Mouse (Mus musculus) neural tube, embryonic 15.5 days (tissue): ENCODE data around the gene Olfr1123. TPM values are rescaled to one million over a fixed set of nuclear protein-coding genes. Genes with fewer than 3 reads are reported as not detected.
"Not testable (repeated sequence)": the region's sequence is repeated elsewhere in the genome, so short reads cannot be mapped to it uniquely, and the experiment has no call there.

Experiments used
- ATAC-seq: fragments of 200-750 bp; cut with Nextera tagmentation; 2 replicates; pipeline ENCODE4 v1.8.0; 2017; ENCODE audit warnings: mild to moderate bottlenecking, moderate TSS enrichment, moderate library complexity; ENCODE audit not compliant: low FRiP score
- H3K27ac ChIP-seq: fragments of 300-500 bp; sonication (generic); replicated peaks from 2 replicates; pipeline ENCODE4 v1.5.1; 2015; ENCODE audit warnings: mild to moderate bottlenecking, inconsistent platforms
- H3K27me3 ChIP-seq: fragments of 300-500 bp; sonication (generic); replicated peaks from 2 replicates; pipeline ENCODE4 v1.6.1; 2015; ENCODE audit warnings: inconsistent platforms
- H3K36me3 ChIP-seq: fragments of 300-500 bp; sonication (generic); 2 replicates; pipeline ENCODE4 v1.6.1; 2015; ENCODE audit warnings: inconsistent platforms
- H3K4me1 ChIP-seq: fragments of 300-500 bp; sonication (generic); 2 replicates; pipeline ENCODE4 v1.6.1; 2015; ENCODE audit warnings: inconsistent platforms
- H3K4me2 ChIP-seq: fragments of 300-500 bp; sonication (generic); 2 replicates; pipeline ENCODE4 v1.6.1; 2015; ENCODE audit warnings: inconsistent platforms, mild to moderate bottlenecking, moderate library complexity
- H3K4me3 ChIP-seq: fragments of 300-500 bp; sonication (generic); replicated peaks from 2 replicates; pipeline ENCODE4 v1.5.1; 2015; ENCODE audit warnings: mild to moderate bottlenecking, inconsistent platforms
- H3K9ac ChIP-seq: fragments of 300-500 bp; sonication (generic); replicated peaks from 2 replicates; pipeline ENCODE4 v1.6.1; 2015; ENCODE audit warnings: mild to moderate bottlenecking, inconsistent platforms
- H3K9me3 ChIP-seq: fragments of 300-500 bp; sonication (generic); replicated peaks from 2 replicates; pipeline ENCODE4 v1.6.1; 2016; ENCODE audit warnings: inconsistent platforms
- WGBS: fragments of 180-500 bp; shearing (Covaris S2); methylation state at CpG from one replicate; pipeline ENCODE4 v1.1.7; 2015; ENCODE audit warnings: mixed read lengths; 5-methylcytosine and 5-hydroxymethylcytosine counted together
- polyA plus RNA-seq: library from polyadenylated mRNA; unstranded; fragments of >200 nt; fragmentation: Nextera tagmentation; extraction: Ambion mirVana; gene quantifications from 2 replicates; pipeline ENCODE4 v1.2.1, GENCODE M21; 2015

Olfr1123 gene
- not detected in 2 replicates for polyA plus RNA-seq

DNA sequence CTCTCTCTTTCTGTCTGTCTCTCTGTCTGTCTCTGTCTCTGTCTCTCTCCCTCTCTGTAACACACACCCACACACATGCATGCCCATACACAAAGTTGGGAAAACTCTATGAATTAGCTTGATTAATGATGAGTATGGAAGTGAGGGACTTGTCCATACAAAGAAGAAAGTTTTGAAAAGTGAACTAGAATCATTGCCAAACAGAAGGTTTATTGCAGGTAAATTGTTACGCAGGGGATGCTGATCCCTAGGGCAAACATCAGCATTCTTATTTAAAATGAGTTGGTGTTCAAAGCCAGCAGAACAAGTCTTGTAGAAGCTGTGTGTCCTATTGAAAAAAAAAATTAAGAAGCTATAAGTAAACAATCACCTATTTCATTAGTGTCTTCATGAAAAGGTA, at the start of gene Olfr1123:
TSS of gene Olfr1123 (plus strand) at position 301 of the 400 bp plus-strand sequence.
- H3K9me3 ChIP-seq = no peaks in the 10 kb centered on the region
- no peak within 1 kb of the TSS for H3K9ac ChIP-seq
- H3K4me2 ChIP-seq = no peak within 1 kb of the TSS
- 88% methylated on average over 1 of the region's 1 CpGs for WGBS
- no peak for ATAC-seq
- H3K27me3 ChIP-seq = no peaks in the 10 kb centered on the region
- H3K27ac ChIP-seq = no peak within 1 kb of the TSS
- no peaks in the 10 kb centered on the region for H3K36me3 ChIP-seq
- no peaks in the 10 kb centered on the region for H3K4me1 ChIP-seq
- H3K4me3 ChIP-seq = no peak within 1 kb of the TSS

DNA sequence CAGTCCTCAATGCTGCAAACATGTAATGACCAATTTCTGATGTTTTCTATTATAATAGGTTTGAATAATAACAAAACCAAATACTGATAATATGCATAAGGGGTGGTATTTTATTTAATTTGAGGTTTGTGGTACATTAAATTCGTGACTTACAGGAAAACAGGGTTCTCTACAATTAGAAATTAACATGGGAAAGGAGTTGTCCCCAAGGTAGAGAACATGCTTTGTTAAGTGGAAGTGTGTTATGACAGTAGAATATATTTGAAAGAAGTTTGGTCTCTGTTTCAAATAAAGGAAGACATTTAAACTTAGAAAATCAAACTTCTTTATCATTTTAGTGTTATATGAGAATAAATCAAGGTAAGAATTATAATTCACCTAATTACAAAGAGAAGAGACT, 46.8 kb upstream of the Olfr1123 start, which contains the start of gene Olfr1121:
TSS of gene Olfr1121 (plus strand) at position 301 of the 400 bp plus-strand sequence.
- 38% methylated on average over 1 of the region's 1 CpGs for WGBS
- Histone ChIP-seq H3K4me1 (no peaks in the 10 kb centered on the region), H3K4me3 (no peak within 1 kb of the TSS), H3K9me3 (no peaks in the 10 kb centered on the region), H3K4me2 (no peak within 1 kb of the TSS), H3K9ac (no peak within 1 kb of the TSS), H3K27ac (no peak within 1 kb of the TSS), H3K36me3 (no peaks in the 10 kb centered on the region), H3K27me3 (no peaks in the 10 kb centered on the region)
- ATAC-seq = no peak

DNA sequence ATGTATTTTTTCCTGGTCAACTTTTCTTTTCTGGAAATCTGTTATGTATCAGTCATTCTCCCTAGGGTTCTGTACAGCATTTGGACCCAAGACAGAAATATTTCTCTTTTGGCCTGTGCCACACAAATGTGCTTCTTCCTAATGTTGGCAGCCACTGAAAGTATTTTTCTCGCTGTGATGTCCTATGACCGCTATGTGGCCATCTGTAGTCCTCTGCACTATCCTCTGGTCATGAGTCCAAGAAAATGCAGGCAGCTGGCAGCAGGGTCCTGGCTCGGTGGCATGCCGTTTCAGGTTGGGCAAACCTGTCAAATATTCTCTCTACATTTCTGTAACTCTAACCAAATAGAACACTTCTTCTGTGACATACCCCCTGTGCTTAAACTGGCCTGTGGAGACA, 44.7 kb upstream of the Olfr1123 start:
- ATAC-seq = no peak
- Histone ChIP-seq H3K27ac (no peak overlapping the region), H3K4me2 (no peak overlapping the region), H3K9ac (no peak overlapping the region), H3K4me3 (no peak overlapping the region), H3K9me3 (no peaks in the 10 kb centered on the region), H3K4me1 (no peaks in the 10 kb centered on the region), H3K27me3 (no peaks in the 10 kb centered on the region), H3K36me3 (no peaks in the 10 kb centered on the region)
- WGBS = 91% methylated on average over 4 of the region's 4 CpGs

DNA sequence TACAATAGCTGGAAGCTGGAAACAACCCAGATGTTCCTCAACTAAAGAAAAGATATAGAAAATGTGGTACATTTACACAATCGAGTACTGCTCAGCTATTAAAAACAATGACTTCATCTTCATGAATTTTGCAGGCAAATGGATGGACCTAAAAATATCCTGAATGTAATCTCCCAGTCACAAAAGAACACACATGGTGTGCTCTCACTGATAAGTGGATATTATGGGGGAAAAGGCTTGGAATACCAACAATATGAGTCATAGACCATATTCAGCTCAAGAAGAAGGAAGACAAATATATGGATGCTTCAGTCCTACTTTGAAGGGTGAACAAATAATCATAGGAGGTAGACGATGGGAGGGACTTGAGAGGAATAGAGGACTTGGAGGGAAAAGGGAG, 32.5 kb upstream of the Olfr1123 start:
- H3K27ac ChIP-seq = no peak overlapping the region
- H3K4me3 ChIP-seq = no peak overlapping the region
- H3K4me1 ChIP-seq = no peaks in the 10 kb centered on the region
- no peaks in the 10 kb centered on the region for H3K27me3 ChIP-seq
- H3K4me2 ChIP-seq = no peak overlapping the region
- H3K9me3 ChIP-seq = no peaks in the 10 kb centered on the region
- H3K36me3 ChIP-seq = no peaks in the 10 kb centered on the region
- 84% methylated on average over 2 of the region's 2 CpGs for WGBS
- ATAC-seq = no peak
- no peak overlapping the region for H3K9ac ChIP-seq

DNA sequence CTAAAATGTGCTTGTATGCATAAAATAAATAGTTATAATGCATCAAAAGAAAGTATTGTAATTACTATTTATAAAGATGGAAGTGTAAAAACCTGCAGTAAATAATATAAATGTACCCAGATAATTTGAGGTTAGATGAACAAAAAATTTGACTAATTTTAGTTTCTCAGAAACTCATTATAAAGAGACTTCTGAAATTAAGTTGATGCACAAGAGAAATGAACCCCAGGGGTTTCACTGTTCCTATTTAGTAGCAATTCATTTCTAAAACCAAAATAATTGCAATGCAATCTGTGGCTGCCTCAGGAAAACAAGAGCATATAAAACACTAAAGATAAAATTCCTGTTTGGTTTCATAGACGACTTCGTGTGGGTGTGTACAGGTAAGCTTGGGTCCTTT, 30.9 kb upstream of the Olfr1123 start, which contains the start of gene Olfr1122:
TSS of gene Olfr1122 (plus strand) at position 301 of the 400 bp plus-strand sequence.
- H3K9me3 ChIP-seq = no peaks in the 10 kb centered on the region
- H3K4me2 ChIP-seq = no peak within 1 kb of the TSS
- WGBS = 81% methylated on average over 2 of the region's 2 CpGs
- H3K27me3 ChIP-seq = no peaks in the 10 kb centered on the region
- no peaks in the 10 kb centered on the region for H3K4me1 ChIP-seq
- no peak within 1 kb of the TSS for H3K27ac ChIP-seq
- H3K4me3 ChIP-seq = no peak within 1 kb of the TSS
- ATAC-seq = no peak
- no peaks in the 10 kb centered on the region for H3K36me3 ChIP-seq
- H3K9ac ChIP-seq = no peak within 1 kb of the TSS

DNA sequence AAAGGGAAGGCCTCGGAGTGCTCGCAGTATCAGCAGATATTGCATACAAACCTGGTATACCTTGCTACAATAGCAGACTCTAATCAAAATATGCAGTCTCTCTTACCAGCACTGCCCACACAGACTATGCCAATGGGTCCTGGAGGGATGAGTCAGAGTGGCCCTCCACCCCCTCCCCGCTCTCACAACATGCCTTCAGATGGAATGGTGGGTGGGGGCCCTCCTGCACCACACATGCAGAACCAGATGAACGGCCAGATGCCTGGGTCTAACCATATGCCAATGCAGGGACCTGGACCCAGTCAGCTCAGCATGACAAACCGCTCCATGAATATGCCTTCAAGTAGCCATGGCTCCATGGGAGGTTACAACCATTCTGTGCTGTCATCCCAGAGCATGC, 22.8 kb upstream of the Olfr1123 start:
- H3K27me3 ChIP-seq, H3K36me3 ChIP-seq, H3K27ac ChIP-seq, H3K9ac ChIP-seq, H3K9me3 ChIP-seq, H3K4me3 ChIP-seq, H3K4me1 ChIP-seq, ATAC-seq, H3K4me2 ChIP-seq: not testable (repeated sequence)
- 97% methylated on average over 5 of the region's 5 CpGs for WGBS

DNA sequence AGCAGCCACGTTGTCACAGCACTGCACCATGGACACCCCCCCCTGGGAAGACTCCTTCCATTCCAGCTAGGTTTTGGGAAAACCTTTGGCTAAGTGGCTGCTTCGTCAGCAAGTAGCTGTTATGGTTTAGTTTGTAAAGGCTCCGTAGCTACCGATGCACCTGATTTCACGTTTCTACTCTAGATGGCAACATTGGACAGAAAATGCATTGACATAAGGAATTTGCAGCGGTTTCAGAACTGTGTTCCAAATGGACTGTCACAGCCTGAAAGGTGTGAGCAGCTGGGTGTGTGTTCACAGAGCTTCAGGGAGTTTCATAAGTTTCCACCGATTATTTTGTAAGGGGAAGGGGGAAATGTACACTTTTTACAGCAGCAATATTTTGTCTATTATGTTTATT, 21.7 kb upstream of the Olfr1123 start:
- not testable (repeated sequence) for H3K4me3 ChIP-seq, H3K9ac ChIP-seq, H3K4me2 ChIP-seq, H3K27me3 ChIP-seq, H3K4me1 ChIP-seq, H3K36me3 ChIP-seq, H3K9me3 ChIP-seq, ATAC-seq, H3K27ac ChIP-seq
- 86% methylated on average over 7 of the region's 7 CpGs for WGBS

DNA sequence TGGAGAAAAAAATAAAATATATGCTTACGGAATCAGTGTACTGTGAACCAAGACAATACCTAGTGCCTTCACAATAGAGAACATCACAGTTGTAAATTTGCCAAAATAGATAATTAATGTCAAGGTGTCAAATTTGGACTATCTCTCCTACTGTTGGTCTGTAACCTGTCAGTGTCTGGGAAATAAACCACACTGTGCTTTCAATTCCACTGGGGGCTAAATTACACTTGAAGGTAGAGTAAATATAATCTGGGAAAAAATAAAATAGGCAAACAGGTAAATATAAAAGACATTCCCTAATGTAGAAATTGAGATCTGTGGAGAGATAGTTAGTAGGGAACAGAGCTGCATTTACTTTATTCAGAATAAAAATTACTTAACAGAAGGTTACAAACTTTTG, 13.5 kb downstream of the Olfr1123 start, which contains the start of gene Olfr1124:
TSS of gene Olfr1124 (plus strand) at position 301 of the 400 bp plus-strand sequence.
- Histone ChIP-seq H3K9me3 (no peaks in the 10 kb centered on the region), H3K4me1 (no peaks in the 10 kb centered on the region), H3K4me3 (no peak within 1 kb of the TSS), H3K4me2 (no peak within 1 kb of the TSS), H3K27me3 (no peaks in the 10 kb centered on the region), H3K27ac (no peak within 1 kb of the TSS), H3K9ac (no peak within 1 kb of the TSS), H3K36me3 (no peaks in the 10 kb centered on the region)
- no peak for ATAC-seq
- 93% methylated on average over 1 of the region's 1 CpGs for WGBS

DNA sequence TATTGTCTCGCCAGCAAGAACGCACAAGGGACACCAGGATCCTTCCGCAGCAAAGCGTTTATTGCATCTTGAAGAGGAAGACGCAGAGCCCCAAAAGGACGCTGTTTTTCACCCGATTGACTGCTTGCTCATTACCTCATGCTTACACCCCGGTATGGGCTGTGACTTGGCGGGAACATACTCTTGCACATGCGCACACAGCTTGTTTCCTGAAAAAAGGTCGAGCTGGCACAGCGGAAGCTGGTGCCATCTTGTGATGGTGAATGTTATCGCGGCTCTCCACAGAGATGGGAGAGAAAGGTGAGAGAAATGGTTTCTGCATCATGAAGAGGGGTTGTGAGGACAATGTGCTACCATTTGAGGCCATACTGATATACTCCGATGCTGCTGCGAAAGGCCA, 21.3 kb downstream of the Olfr1123 start:
- no peaks in the 10 kb centered on the region for H3K36me3 ChIP-seq
- 93% methylated on average over 16 of the region's 16 CpGs for WGBS
- H3K9ac ChIP-seq = no peak overlapping the region

DNA sequence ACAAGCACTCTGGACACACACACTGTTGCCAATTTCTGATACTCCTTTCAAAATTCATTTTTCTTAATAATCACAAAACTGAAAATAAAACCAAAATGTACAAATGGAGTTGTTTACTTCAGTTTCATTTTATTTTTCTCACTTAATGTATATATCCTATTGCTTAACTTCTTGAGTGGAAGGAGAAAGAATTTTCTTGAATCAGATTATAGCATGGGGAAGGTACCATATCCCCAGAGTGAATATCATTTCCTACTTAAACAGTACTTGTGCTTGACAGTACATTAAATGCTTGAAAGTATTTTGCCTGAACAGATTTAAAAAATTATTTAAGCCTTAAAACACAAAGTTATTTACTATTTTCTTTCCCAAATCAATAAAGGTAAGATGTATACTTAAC, 37.2 kb downstream of the Olfr1123 start, which contains the start of gene Olfr1126:
TSS of gene Olfr1126 (plus strand) at position 301 of the 400 bp plus-strand sequence.
- ATAC-seq = no peak
- H3K27me3 ChIP-seq = no peaks in the 10 kb centered on the region
- no peaks in the 10 kb centered on the region for H3K4me1 ChIP-seq
- H3K36me3 ChIP-seq = no peaks in the 10 kb centered on the region
- H3K27ac ChIP-seq = no peak within 1 kb of the TSS
- H3K9me3 ChIP-seq = no peaks in the 10 kb centered on the region
- no peak within 1 kb of the TSS for H3K9ac ChIP-seq
- H3K4me3 ChIP-seq = no peak within 1 kb of the TSS
- H3K4me2 ChIP-seq = no peak within 1 kb of the TSS

More for the DNA sequence above, 21.3 kb downstream of the Olfr1123 start:
- H3K27ac ChIP-seq = no peak overlapping the region
- H3K4me2 ChIP-seq = no peak overlapping the region
- no peaks in the 10 kb centered on the region for H3K4me1 ChIP-seq
- no peaks in the 10 kb centered on the region for H3K27me3 ChIP-seq
- no peaks in the 10 kb centered on the region for H3K9me3 ChIP-seq
- H3K4me3 ChIP-seq = no peak overlapping the region
- no peak for ATAC-seq

DNA sequence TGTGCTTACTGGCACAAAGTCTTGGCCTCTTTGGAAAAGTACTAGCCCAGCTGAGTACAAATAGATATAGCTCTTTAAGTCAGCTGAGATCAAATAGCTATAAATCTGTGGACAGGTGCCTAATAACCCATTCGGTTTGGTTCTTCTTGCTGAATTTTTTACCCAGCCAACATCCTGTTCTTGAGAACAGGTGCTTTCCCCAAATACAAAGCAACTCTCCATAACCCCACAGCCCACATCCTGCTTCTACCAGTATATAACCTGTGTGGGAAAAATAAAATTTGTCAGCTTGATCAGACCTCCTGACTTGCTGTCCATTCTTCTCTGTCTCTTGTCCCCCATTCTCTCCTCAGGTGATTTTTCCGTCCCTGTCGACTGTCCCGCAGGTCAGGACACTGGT, 45.3 kb downstream of the Olfr1123 start:
- no peaks in the 10 kb centered on the region for H3K27me3 ChIP-seq
- no peaks in the 10 kb centered on the region for H3K9me3 ChIP-seq
- no peak overlapping the region for H3K9ac ChIP-seq
- no peak overlapping the region for H3K4me2 ChIP-seq
- no peaks in the 10 kb centered on the region for H3K4me1 ChIP-seq
- no peak overlapping the region for H3K27ac ChIP-seq
- no peaks in the 10 kb centered on the region for H3K36me3 ChIP-seq
- no peak overlapping the region for H3K4me3 ChIP-seq
- 97% methylated on average over 4 of the region's 4 CpGs for WGBS
- ATAC-seq = no peak
